Mouse (Mus musculus) retina, postnatal 7 days (tissue): Measurements from ENCODE around the gene Tnfrsf1a.
A peak's percentile ranks its signal among the peaks of the same experiment; 100 is the strongest.

Experiments
- DNase-seq: peaks from one replicate; pipeline ENCODE4 v3.0.0-alpha.2; 2012; ENCODE audit warnings: low read depth, low spot score

The Tnfrsf1a gene

GRCm38 (mm10) chr6:125323547-125323946 lies 25.6 kb upstream of the Tnfrsf1a start:
- DNase-seq = no peak

DNA sequence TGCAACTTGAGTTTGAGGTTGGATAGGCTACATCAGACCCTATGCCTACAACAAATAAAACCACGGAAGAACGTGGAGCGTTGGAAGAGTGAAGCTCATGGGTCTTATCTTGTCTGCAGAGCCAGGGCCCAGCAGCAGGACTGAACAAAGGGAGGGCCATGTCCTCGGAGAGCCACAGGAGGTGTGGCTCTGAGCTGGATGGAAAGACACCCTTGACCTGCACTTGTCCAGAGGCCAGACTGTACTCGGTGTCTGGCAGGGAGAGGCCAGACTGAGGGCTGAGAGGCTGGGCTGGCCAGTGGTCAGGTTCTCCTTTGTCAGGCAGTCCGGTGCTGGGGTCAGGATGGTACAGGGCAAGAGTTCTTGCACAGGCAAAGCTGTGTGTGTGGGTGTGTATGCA lies 23.8 kb upstream of the Tnfrsf1a start:
- no peak for DNase-seq

GRCm38 (mm10) chr6:125328243-125328642 lies 20.9 kb upstream of the Tnfrsf1a start:
- DNase-seq = no peak

DNA sequence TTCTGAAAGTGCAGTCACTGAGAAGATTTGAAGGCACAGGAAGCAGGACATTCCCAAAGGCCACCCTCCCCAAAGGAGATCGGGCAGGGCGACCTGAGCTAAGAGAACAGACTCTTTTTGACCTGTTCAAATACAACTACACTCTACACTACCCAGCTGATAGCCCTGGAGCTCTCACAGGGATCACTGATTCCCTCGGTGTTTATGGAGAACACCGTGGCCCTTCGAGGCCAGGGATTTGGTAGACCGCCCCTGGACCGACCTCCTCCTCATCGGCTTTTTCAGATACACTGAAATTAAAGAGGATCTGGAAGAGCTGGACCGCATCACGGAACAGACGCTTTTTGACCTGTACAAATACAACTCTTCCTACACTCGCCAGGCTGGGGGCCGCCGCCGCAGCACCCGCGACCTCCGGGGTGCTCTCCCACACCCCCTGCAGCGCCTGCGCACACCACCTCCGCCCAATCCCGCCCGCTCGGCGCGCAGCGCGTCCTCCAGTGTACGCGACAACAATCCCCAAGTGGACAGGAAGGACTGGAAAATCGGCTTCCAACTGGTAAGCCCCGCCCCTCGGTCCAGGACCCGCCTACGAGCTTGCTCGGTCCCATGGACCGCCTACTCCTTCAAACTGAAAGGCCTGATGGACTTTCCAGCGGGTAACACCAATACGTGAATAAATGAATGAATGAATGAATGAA lies 18.4 kb upstream of the Tnfrsf1a start:
- DNase-seq = peak; percentile 68

DNA sequence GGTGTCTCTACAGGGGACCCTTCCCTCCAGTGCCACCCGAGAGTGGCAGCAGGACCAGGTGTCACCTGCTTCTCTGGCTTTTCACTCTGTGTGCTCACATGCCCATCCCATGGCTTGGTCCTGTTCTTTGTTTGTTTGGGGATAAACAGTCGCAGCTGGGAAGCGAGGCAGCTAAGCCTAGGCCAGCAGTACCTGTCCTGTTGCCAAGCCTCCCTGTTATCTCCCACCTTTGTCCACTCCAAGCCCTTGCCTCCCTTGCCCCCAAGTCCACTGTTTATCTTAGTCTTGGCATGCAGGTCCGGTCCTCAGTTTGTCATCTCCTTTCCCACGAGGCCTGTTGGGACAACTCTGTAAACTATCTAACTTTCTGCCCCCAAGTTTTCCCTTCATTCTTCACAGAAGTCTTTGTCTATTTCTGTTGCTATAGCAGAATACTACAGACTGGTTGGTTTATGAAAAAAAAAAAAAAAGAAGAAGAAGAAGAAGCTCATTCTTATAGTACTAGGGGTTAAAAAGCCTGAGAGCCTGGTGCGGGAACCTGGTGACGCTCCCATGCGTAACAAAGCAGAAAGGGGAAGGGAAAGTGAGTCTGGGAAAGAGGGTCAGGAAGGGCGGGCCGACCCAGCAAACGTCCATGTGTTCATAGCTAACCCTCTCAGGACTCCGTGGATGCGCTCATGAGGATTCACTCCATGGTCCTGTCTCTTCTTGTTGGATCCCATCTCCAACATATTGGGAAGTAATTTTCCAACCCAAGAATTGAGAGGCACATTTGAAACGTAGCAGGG lies 15.9 kb upstream of the Tnfrsf1a start:
- DNase-seq = no peak

DNA sequence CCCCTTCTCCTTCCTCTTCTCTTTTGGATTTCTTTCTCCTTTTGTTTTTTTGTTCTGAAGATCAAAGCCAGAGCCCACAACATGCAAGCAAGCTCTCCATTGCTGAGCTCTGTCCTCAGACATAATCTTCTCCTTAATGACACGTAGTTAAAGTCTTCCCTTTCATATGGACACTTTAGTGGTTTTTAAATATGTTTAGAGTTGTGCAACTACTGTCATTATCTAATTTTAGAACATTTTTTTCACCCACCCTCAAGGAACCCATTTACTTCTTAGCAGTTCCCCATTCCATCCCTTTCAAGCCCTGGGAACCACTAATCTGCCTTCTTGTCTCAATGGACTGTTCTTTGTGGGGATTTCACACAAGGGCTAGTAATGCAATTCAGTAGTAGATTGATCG lies 14.8 kb upstream of the Tnfrsf1a start:
- DNase-seq = no peak

DNA sequence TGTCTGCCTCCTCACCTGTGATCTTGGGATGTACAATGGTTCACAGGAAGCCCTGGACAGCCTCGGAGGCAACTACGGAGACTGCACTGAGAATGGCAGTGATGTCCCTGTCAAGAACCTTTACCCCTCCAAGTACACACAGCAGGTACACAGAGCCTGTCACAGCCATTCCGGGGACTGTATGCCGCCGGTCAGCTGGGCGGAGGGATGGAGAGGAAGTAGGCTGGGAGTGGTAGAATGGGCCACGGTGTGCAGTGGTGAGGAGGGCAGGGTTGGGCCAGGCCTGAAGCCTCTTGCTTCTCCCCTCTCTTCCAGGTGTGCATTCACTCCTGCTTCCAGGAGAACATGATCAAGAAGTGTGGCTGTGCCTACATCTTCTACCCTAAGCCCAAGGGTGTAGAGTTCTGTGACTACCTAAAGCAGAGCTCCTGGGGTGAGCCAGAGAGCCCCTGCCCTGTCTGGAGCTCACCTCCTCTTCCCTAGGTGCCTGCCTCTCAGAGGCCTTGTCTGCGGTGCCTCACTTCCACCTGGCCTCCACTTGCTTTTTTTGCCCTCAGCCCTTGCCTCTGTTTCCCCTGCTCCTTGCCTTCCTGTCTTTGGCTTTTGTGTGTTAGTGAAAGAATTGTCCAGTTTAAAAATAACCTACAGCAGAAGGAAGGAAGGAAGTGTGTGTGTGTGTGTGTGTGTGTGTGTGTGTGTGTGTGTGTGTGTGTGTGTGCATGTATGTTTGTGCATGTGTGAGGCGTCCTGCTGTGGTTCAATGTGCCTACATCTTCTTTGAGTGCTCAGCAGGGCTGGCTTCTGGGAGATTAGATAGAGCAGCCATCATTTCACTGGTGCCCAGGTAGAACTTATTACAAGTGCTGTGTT lies 10.1 kb upstream of the Tnfrsf1a start:
- DNase-seq = no peak

DNA sequence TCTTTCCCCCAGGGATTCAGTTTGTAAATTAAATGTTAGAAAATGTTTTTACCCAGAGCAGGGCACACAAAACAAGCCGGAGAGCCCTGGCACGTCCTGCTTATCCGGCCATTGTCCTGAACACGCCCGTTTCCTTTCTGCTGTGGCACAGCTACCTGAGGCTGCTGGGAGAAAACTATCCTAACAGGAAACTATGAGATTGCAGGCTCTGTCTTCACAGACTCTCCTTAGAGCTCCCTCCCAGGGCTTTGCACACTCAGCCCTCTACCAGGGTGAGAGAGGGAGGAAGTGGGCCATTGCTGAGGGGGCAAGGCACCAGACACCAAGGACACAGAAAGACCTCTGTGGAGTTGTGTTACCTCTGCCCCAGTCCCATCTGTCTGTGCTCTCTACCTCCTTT lies 8.9 kb upstream of the Tnfrsf1a start:
- DNase-seq = no peak

- DNase-seq = no peak
Measured at GRCm38 (mm10) chr6:125342198-125342597, 7.0 kb upstream of the Tnfrsf1a start.

- no peak for DNase-seq
Measured at GRCm38 (mm10) chr6:125344084-125344483, 5.1 kb upstream of the Tnfrsf1a start.

GRCm38 (mm10) chr6:125344866-125345265 lies 4.3 kb upstream of the Tnfrsf1a start:
- no peak for DNase-seq

DNA sequence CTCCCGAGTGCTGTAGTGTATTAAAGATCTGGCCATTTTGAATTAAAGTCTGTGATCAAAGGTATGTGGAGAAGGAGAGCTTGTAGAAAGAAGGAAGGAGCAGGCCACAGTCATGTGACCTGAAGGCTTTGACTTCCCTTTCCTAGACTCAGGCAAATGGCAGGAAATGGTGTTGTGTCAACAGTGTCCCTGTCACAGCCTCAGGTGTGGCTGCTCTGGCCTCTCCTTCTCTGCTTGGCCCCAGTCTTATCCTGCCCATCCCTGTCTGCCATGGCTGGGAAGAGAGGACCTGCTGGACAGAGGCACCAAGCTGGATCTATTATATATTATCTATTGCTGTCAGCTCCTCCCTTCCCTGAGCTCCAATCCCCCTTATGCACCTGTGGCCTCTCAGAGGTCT lies 3.5 kb upstream of the Tnfrsf1a start:
- no peak for DNase-seq

GRCm38 (mm10) chr6:125346029-125346428 lies 3.1 kb upstream of the Tnfrsf1a start:
- no peak for DNase-seq

- DNase-seq = no peak
Measured at GRCm38 (mm10) chr6:125349575-125350230, 541 bp downstream of the Tnfrsf1a start.

DNA sequence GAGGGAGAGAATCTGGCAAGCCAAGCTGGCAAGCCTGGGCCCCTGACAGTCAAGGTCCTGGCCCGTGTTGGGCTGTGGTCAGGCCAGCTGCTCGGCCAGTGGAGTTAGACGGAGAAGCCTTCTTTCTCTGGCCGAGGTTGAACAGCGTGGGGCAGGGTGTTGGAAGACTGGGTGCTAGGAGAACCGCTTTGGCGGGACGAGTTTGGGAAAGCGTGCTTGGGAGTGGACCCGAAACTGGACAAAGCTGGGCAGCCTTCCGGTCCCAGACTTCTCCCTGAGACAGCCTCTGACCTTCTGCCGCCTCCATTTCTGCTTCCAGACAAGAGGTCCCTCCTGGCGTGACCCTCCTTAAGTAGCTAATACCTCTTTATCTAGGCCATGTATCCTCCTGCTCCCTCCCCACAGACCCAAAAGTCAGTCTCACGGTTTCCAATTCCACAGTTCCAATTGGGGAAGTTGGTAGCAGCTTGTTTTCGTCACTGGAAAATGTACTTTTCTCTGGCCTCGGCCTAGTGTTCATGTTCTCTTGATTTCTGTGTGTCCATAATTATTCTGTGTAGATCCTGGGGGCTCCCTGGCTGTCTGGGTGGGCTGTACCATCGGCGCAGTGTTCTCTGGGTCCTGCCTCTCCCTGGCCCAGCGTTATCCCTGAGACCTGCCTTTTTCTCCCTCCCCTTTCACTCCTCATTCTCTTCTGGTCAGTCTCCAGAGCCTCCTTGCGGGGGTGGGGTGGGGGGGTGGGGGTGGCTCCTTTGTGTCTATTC lies 1.3 kb downstream of the Tnfrsf1a start:
- DNase-seq = no peak

- DNase-seq = no peak
Measured at GRCm38 (mm10) chr6:125350995-125351324, 1.8 kb downstream of the Tnfrsf1a start.

GRCm38 (mm10) chr6:125351368-125352045 lies 2.3 kb downstream of the Tnfrsf1a start:
- no peak for DNase-seq

GRCm38 (mm10) chr6:125352046-125352384 lies 2.9 kb downstream of the Tnfrsf1a start:
- DNase-seq = no peak

DNA sequence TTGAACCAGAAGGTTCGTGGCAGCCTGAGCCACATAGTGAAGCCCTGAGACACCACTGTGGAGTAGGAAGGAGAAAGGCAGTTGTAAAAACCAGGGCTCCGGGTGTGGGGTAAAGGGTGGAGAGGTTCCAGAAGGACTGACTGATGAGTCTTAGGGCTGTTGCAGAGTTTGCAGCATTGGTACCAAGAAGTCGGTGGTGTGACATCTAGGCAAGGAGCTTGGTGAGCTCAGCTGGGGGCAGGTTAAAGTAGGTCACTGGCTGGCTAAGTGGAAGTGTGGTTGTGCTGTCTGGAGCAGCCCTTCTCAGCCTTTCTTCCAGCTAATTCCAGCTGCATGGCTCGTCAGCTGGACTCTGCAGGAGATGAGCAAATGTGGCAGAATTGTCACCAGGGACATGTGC lies 3.6 kb downstream of the Tnfrsf1a start:
- DNase-seq = no peak

GRCm38 (mm10) chr6:125353221-125353620 lies 4.1 kb downstream of the Tnfrsf1a start:
- DNase-seq = no peak

DNA sequence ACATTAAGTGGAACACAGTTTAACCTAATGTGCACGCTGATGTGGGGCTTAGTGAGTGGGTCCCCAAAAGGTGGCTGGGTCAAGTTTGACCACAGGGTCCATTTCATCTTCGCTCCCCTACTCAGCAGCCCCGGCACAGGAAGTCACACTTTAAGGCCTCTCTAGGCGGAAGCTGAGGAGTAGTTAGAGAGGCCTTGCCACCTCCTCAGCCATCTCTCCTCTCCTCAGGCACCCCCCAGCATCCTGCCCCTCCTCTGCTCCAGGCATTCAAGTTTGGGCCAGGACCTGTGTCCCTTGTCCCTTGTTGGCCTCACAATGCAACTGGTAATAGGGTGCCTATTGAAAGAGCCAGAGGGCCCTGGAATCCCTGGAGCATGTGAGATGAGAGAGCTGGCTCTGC lies 4.5 kb downstream of the Tnfrsf1a start:
- no peak for DNase-seq
